Mouse (Mus musculus) thymus, postnatal 0 days (tissue): ENCODE results near the gene Zfp760. TPM values are rescaled to one million over a fixed set of nuclear protein-coding genes. Genes with fewer than 3 reads are reported as not detected.
"Not testable (repeated sequence)": the region's sequence is repeated elsewhere in the genome, so short reads cannot be mapped to it uniquely, and the experiment has no call there.

Source experiments
- DNase-seq: peaks from one replicate; pipeline ENCODE4 v3.0.0-alpha.2; 2015; ENCODE audit warnings: low spot score
- polyA plus RNA-seq: library from polyadenylated mRNA; unstranded; fragments of >200 nt; fragmentation: Nextera tagmentation; extraction: Ambion mirVana; gene quantifications from 2 replicates; pipeline ENCODE4 v1.2.1, GENCODE M21; 2015

The Zfp760 gene
- polyA plus RNA-seq = 3.0 and 3.5 TPM in 2 replicates

DNA sequence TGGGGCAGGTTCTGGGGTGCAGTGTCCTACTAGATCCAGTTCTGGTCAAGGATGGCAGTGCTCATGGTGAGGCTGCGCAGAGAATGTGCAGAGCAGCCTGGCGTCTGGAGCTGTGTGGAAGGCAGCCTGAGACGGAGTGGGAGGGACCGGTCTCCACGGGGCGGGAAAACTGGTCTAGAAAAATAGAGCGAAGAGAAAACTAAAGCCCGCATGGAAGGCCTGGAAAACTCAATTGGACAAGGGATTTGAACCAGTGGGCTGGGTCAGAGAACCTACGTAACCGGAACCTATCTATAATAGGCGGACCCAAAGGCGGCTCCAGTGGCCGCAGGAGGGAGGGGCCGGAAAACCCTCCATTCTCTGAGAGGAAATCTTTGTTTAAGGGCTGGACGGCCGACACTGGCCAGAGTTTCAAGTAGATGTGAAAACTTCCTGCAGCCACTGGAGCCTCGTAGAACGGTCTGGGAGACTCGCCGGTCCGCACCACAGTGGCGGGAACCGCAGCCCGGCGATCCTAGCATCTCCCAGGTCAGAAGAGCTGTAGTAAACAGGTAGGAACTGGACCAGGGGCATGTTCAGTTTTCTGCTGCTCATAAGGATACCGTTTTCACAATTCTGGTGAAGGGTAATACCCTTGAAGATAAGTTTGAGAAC lies at the start of gene Zfp760:
Gene Zfp760 (plus strand): TSS at position 399 of the 654 bp plus-strand sequence.
- peak; percentile 13 for DNase-seq

DNA sequence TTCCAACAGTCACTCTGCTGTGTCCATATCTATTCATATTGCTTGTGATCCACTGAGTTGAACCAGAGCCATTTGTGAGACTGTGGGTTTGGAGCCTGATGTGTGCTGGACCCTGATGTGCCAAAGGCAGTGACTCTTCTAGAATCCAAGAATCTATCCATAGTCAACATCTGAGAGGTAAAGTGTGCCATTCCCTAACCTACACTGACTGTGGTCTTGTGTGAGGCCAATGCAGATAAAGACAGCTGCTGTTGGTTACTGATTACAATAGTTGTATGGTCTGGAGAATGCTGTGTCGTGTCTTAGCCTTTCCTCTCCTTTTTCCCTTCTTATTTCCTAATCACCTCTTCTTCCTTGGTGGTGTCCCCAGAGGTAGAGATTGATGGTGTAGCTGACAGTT lies 28.7 kb upstream of the Zfp760 start:
- DNase-seq = not testable (repeated sequence)

DNA sequence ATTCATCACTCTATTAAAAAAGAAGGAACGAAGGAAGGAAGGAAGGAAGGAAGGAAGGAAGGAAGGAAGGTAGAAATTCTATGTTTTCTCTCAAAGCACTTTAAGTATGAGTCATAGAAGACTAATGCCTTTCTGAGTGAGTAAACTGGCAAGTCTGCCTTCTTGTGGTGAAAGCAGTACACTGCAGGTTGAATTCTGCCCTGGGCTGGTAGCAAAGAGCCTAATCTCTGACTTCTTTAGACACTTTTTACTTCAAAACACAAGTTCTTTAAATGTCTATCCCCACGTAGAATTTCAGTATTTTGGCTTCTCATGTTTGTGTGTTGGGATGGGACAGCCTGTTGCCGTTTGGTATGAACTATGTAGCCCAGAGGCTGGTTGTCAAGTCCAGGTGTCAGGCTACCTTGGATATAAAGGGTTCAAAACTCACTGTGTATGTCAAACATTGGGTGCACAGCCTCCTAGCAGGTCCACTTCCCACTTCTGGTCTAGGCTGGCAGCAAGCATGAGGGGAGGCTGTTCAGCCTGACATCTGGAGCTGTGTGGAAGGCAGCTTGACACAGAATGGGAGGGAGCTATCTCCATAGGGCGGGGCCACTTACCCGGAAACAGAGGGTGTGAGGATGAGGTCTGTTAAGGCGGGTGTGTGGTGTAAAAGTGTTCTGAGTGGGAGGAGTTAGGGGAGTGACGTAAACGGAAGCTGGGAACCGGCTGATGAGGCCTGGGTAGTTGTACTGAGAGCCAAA lies 28.1 kb upstream of the Zfp760 start:
- DNase-seq = peak; percentile 94

DNA sequence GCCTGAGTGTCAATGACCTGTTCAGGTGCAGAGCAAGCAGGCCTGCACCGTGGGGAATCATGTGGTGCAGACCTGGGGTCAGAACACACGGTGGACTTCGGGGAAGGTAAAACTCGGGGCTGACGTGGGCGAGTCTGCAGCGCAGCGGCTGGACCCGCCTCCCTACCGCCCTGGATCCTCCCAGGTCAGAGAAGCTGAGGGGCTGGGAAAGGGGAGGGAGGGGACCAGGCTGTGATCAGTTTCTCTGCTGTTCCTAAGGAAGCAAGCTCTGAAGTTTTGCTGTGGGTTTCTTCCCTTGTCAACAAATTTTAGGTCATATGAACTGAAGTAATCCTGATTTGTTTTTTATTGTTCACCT lies 27.5 kb upstream of the Zfp760 start:
- DNase-seq = not testable (repeated sequence)

DNA sequence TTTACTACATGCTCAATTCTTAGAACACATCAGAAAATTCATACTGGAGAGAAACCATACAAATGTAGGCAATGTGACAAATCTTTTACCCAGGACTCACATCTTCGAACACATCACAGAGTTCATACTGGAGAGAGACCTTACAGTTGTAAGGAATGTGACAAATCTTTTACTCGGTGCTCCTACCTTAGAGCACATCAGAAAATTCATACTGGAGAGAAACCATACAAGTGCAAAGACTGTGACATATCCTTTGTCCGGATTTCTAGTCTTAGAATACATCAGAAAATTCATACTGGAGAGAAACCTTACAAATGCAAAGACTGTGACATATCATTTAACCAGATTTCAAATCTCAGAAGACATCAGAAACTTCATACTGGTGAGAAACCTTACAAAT lies 16.0 kb upstream of the Zfp760 start, which contains the start of gene Gm10226:
Gene Gm10226 (plus strand): TSS at position 301 of the 400 bp plus-strand sequence.
- no peak for DNase-seq

DNA sequence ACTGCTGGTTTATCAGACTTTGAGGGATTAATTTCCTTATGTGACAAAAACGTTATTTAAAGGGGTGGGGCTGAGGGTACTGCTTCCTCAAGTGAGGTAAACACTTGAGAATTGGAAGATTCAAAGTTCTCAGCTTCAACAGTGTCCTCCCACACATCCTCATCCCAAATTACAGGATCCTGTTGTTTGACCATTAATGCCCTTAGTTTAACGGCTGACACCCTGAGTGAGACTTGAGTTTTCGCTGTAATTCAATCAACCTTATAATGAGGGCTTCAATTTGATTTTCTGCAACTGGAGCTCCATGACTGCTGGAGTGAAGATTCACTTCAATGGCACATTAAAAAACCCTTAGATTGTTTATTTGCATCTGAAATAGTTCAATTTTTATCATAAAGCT lies 14.2 kb upstream of the Zfp760 start:
- no peak for DNase-seq

DNA sequence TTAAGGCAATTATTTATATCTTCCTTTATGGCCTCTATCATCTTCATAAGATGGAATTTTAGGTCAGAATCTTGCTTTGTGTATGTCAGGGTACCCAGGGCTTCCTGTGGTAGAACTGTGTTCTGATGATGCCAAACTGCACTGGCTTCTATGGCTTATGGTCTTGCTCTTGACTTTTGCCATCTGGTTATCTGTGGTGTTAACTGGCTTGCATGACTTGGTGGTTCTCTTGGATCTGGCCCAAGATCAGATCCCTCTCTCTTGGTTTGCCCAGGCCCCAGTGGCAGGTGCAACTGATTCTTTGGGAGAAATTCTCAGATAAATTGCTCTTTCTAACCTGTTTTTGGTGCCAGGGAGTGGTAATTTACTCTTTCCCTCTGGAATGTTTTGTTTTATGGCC lies 11.5 kb upstream of the Zfp760 start:
- DNase-seq = no peak

DNA sequence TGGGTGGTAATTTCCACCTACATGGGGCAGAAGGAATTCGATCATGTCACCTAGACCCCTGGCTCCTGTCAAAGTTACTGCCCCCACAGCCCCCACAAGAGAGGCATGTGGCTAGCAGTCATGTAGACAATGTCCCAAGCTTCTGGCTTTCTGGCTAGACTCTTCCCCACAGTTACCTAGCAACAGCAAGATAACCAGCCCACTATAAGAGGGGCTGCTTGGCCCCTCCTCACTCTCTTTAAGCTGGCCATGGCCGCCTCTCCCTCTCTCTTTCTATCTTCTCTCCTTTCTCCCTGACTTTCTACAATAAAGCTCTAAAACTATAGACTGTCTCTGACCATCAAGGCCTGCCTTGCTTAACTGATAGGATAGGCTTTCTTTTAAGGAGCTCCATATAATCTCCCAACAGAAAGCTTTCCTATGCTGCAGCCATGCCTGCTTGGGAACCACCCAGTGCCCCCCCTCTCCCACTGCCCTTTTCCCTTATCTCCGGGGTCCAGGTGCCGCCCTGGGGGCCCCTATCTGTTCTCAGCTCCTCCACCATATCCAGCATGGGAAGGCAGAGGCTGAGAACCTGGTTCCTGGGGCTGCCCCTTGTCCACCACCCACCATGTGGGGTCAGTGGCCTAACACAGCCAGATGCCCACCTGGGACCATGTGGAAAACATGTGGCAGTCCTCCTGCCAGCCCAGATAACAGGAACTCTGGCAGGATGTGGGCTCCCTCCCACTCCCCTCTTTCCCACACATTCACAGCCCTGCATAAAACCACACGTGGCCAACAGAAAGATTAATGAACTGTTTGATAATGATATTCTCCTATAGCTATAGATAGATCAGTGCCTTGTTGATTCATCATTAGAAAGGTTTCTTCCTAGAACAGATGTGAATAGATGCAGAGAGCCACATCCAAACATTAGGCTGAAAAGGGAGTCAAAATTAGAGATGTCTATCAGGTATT lies 5.0 kb upstream of the Zfp760 start:
- no peak for DNase-seq

DNA sequence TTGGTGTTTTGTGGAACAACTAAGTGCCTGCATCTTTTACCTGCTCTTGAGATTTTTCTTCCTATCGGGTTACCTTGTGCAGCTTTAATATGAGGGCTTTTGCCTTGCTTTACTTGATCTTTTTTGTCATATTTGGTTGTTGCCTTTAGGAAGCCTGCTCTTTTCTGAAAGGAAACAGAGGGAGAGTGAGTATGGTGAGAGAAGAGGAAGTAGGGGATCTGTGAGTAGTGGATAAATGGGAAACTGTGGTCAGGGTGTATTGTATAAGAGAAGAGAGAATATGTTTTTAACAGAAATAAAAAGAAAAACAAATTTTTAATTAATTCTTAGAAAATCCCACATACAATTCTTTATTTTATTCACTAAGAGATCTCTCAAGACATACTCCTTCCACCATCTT lies 4.1 kb upstream of the Zfp760 start:
- no peak for DNase-seq

DNA sequence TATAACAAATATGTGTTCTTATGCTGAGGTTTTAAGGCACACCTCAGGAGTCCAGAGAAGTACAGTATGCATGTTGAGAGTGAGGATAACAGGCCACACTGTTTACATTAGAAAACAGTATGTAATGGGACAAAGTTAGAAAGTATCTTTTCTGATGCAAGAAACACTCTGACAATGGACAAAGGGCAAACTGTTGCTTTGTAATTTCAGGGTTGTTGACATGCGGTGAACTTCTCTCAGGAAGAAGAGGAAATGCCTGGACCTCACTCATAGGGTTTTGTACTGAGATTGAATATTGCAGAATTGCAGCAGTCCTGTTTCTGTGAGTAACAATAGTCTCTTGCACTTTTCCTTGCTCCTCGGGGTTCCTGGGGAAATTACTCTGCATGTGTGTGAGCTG lies 860 bp downstream of the Zfp760 start:
- DNase-seq = no peak

DNA sequence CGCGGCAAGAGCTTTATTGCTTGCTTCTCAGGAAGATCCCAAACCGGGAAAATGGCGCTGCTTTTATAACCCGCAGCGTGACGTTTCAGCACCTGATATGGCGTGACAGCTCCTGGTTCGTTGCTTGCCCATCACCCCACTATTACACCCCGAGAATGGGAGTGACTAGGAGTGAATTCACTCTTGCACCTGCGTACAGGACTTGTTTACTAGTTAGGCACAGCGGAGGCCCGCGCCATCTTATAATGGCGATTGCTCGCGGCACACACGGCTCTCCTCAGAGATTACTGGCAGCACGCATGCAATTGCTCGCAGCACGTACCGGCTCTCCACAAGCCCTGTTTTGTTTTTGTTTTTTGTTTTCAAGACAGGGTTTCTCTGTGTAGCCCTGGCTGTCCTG lies 23.0 kb downstream of the Zfp760 start, which contains the start of gene Zfp229:
Gene Zfp229 (plus strand): TSS at position 301 of the 400 bp plus-strand sequence.
- DNase-seq = not testable (repeated sequence)

DNA sequence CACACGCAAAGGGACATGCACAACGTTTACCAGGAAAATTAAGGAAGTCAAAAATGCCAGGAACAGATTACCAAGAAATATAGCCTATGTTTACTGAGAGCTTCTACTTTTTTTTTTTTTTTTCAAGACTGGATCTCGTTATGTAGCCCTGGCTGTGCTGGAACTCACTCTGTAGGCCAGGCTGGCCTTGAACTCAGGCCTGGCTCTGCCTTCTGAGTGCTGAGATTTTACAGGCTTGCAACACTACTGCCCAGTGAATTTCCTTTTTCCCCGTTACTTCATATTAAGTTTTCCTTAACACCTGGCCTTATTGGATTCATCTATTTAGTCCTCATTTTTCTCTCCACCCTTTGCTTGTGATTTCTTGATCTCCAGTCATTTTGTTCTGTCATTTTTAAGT lies 25.5 kb downstream of the Zfp760 start:
- no peak for DNase-seq

DNA sequence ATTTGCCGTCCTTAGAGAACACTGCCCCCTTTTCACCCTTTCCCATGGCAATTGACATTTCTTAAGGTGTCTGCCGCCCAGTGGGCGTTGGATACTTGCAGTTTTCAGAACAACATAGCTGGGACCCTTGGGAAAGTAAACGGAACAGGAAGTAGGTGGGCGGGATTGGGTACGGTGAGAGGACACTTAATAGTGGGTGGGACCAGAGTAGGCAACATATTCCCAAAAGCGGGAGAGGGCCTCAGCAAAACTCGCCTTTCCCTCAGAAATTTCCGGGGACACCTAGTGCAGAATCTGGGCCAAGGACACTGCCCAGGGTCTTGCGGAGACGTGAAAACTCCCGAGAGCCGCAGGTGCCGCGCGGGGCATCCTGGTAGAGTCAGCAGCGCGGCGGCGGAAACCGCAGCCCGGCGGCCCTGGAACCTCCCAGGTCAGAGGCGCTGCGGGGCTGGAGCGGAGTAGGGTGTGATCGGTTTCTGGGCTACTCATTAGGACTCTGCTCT lies 26.0 kb downstream of the Zfp760 start:
- peak; percentile 64 for DNase-seq

DNA sequence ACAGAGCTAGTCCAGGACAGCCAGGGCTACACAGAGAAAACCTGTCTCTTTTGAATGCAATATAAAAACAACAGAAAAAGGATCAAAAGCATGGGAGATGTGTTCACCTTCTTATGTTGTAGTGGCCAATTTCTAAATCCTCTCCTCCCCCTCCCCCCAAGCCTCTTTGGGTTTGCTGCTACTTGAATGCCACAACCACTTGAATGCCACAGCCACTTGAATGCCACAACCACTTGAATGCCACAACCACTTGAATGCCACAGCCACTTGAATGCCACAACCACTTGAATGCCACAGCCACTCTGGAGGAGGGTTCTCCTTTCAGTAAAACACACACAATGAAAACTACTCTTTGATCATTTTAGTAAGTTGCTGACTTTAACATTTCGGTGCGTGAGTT lies 45.2 kb downstream of the Zfp760 start:
- no peak for DNase-seq

DNA sequence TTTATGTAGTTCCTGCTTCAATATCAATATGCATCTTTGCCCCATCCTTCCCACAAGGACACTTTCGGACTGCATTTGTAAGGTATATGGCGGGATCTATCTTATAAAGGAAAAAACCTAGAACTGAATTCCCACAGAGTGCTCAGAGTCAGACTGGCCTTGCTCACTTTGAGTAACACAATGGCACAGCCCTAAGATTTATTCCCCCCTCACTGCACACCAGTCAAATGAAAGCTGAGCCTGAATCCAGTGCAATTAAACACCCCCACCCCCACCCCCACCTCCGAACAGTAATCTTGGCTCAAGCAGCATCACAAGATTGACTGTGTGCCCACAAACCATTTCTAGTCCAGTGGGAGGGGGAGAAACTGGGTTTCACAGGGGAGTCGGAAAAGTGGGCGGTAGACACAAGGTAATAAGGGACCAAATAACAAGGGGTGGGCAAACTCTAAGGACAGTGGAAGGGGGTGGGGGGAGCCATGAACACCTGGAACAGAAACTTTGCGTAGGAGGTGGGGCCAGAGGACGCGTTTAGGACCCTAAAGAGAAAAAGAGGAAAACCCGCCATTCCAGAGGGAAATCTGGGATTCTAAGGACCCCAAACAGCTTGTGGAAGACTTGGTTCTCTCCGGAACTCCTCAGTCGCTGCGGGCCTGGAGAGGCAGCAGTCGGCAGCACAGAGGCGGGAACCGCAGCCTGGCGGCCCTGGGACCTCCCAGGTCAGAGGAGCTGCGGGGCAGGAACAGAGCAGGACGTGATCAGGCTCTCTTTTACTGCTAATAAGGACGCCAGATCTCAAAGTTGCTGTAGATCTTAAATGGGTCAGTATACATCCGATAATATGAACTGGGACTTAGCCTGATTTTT lies 46.0 kb downstream of the Zfp760 start:
- no peak for DNase-seq

DNA sequence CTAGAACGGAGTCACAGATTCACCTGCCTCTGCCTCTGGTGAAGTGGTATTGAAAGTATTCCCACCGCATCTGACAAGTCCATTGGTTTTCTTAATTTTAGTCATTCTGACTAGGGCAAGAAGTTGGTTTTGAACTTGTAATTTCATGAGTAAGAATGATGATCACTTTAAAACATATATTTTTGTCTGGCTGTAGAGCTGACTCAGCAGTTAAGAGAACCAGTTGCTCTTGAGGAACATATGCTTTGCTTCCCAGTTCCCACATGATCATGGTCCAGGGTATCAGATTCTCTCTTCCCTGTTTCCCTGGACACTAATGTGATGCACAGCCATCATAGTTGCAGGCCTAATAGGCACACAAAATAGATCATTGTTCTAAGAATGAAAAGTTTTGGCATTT lies 62.8 kb downstream of the Zfp760 start:
- DNase-seq = no peak
